Mouse (Mus musculus) stomach, postnatal 0 days (tissue): Measurements from ENCODE around the gene Zfp740.

Source experiments
- CTCF ChIP-seq: IDR thresholded peaks from 2 replicates; pipeline ENCODE4 v1.5.1; 2016; ENCODE audit warnings: antibody characterized with exemption, low read depth, mild to moderate bottlenecking, moderate library complexity
- EP300 ChIP-seq: optimal IDR thresholded peaks from 2 replicates; pipeline ENCODE3; 2016; ENCODE audit warnings: antibody characterized with exemption

GRCm38 (mm10) chr15:102235371-102236027 lies 32.5 kb downstream of the Zfp740 start:
- TF ChIP-seq EP300 (peak; percentile 81), CTCF (peak; percentile 44)
